Mouse (Mus musculus): ENCODE measurements around the gene Epha1.

Gene Epha1

GRCm38 (mm10) chr6:42323371-42324066, 49.5 kb downstream of the Epha1 start:
- no peak for DNase-seq (ENCODE audit: low spot score)

GRCm38 (mm10) chr6:42318293-42318692, 54.8 kb downstream of the Epha1 start:
- no peak for DNase-seq (ENCODE audit: low spot score)

- DNase-seq (ENCODE audit: low spot score) = no peak
Observed at GRCm38 (mm10) chr6:42310427-42311053, 62.5 kb downstream of the Epha1 start.

- no peak for DNase-seq (ENCODE audit: low spot score)
Observed at GRCm38 (mm10) chr6:42309816-42310378, 63.2 kb downstream of the Epha1 start.

Data from spleen, adult 12 weeks (tissue).